Mouse (Mus musculus) mesoderm, embryonic 11.5 days (tissue): ENCODE measurements at regions not wholly inside any gene's neighbourhood (a gene's known extent, or its start where the extent isn't known, plus 50 kb on each side); places are given as distances from the start of the nearest gene placed in this dataset.

ENCODE experiments used
- DNase-seq: peaks from one replicate; pipeline ENCODE4 v3.0.0-alpha.2; 2012; ENCODE audit warnings: low read depth, low spot score

DNA sequence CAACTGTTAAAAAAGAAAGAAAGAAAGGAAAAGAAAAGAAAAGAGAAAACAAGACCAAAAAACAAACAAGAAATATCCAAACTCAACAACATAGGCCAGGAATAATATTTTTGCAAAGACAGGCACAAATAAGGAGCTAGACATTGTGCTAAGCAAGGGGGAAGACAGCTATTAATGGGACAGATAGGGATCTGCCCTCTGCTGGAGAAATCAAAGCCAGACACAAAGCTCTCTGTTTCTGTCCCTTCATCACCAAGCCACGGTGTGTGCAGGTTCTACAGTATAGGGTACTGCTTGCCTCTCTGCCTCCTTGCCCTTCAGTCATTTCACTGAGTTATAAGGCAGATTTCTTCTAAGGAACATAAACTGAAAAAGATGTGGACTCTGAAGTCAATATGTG is 57.8 kb upstream of the Chchd3 start:
- DNase-seq, result no peak

- DNase-seq, result no peak
Measured at GRCm38 (mm10) chr6:33120581-33120980, 60.5 kb upstream of the Chchd3 start.

DNA sequence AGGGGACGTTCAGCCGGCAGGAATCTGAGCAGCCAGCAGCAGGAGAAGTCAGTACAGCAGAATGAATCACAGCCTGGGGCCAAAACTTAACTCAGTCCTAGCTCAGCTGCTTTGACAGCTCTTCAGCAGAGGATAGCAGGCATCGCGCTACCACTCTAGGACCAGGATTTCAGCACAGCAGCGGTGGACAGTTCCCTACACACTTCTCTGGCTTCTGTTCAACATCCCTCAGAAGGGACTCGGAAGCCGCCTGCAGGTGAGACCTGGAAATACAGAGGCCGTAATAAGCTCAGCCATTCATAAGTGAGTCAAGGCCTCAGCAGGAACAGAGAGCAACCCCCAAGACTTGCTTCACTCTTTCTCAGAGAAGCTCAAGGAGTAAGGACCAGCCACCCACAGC is 66.5 kb upstream of the Chchd3 start:
- DNase-seq, result peak; percentile 92

DNA sequence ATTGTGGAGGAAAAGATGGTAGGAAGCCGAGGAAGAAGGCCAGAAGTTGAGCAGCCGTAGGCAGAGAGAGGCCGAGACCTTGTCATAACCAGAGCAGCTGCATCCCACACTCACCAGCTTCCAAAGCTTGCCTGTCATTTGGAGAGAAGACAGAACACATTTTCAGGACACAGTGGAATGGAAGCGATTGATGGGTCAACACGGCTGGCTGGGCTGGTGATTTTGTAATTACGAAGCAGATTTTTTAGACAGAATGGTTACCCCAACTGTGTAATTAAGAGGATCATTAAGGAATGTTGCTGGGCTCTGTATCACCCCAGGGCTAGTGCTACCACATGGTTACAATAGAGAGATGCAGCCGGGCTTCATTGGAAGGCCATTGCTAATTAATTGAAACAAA is 76.8 kb upstream of the Chchd3 start:
- DNase-seq, result no peak

DNA sequence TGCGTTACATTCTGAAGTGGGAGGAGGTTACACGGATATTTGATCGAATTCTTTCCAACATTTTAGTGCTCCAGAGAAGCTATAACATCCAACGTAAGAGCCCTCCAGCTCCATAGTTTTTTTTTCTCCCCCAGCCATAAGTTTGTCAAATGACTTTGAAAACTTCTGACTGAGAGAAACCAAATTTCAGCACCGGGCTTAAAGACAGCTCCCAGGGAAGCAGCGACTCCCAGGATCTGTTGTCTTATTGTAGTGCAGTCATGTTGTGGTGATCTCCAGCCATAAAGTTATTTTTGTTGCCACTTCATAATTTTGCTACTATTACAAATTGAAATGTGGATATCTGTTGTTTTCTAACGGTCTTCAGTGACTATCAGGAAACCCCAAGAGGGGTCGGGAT is 77.8 kb upstream of the Chchd3 start:
- peak; percentile 66 for DNase-seq

DNA sequence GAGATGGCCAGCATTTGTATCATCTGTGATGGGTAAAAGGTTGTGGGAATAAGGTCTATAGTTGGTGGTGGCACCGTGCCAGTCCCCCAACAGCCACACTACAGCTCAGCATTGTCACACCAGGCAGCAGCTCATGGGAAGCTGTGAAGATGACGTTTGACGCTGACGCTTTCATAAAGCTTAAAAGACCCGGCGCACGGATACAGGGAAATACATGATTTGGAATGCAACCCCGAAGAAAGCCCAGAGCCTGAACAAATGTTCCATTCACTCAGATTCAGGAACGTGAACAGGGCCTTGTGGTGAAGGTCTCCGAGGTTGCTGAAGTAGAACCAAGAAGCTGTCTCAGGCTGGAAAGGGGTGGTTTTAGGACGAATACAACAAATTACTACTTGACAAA is 82.4 kb upstream of the Exoc4 start:
- no peak for DNase-seq

- DNase-seq, result peak; percentile 15
Measured at GRCm38 (mm10) chr6:33173606-33174005, 75.3 kb upstream of the Exoc4 start.

DNA sequence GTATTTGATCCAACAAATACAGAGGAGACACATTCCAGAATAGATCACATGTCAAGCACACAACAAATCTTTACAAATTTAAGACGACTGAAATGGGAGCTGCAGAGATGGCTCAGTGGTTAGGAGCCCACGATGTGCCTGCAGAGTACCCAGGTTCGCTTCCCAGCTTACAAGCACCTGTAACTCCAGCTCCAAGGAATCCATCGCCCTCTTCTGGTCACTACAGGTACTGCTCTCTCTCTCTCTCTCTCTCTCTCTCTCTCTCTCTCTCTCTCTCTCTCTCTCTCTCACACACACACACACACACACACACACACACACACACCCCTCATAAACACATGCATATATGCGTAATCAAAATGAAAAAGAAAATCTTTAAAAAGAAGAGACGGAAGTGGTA is 74.3 kb upstream of the Exoc4 start:
- peak; percentile 23 for DNase-seq

- DNase-seq, result no peak
Measured at GRCm38 (mm10) chr6:33189521-33190246, 59.2 kb upstream of the Exoc4 start.

DNA sequence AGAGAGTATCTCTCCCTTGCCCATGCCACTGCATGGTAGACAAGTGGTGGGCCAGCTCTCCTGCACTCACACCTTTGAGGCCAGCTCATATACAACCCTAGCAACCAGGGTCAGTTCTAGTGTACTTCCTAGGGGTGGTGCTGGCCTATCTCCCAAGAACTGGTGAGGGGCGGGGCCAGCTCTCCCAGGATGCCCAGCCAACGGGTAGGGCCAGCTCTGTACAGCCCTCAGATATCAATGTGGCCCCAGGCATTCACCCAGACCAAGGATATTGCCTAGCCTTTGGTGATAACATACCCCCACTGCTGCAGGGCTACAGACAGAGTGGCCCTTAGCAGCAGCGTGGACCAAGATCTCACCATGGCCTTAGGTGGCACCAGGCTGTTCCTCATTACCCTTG is 55.1 kb upstream of the Exoc4 start:
- no peak for DNase-seq
